Comparison of ENCODE assay signal across 9 mouse cellular contexts in genomic region chr9:34993467-34994211, GRCm38 (mm10).
A peak's percentile ranks its signal among the peaks of the same experiment; 100 is the strongest.
DNase-seq lines count a peak whose midpoint lies in the region; ATAC-seq and TF ChIP-seq lines count a peak whose summit lies in the region.
"Had no signal": no experiment of that assay in that cellular context is flagged by ENCODE, and none has a peak within 500 bp of the region (broad histone marks: within the 10 kb centered on the region; RNA-seq: fewer than 3 reads in every experiment).

No protein-coding gene starts in this region.

- no peak overlapping the region for H3K4me2 ChIP-seq in hindbrain, embryonic 15.5 days
- H3K4me2 ChIP-seq in intestine, embryonic 15.5 days (replicated peaks) = no peak overlapping the region

- H3K4me3 ChIP-seq in hindbrain, embryonic 15.5 days = no peak overlapping the region
- H3K4me3 ChIP-seq in left cerebral cortex, adult 2 months = no peak overlapping the region
- no peak overlapping the region for H3K4me3 ChIP-seq in intestine, embryonic 15.5 days (replicated peaks)
- H3K4me3 ChIP-seq: megakaryocyte, embryonic 14.5 days had no signal

- H3K9me3 ChIP-seq in hindbrain, embryonic 15.5 days = no peaks in the 10 kb centered on the region
- no peaks in the 10 kb centered on the region for H3K9me3 ChIP-seq in intestine, embryonic 15.5 days
- H3K9me3 ChIP-seq: megakaryocyte, embryonic 14.5 days had no signal

- H3K27ac ChIP-seq in hindbrain, embryonic 15.5 days (replicated peaks) = no peak overlapping the region
- H3K27ac ChIP-seq in left cerebral cortex, adult 2 months = peak overlapping the region; percentile 70
- no peak overlapping the region for H3K27ac ChIP-seq in intestine, embryonic 15.5 days

- intact Hi-C loops in left cerebral cortex, adult 2 months (cut with DNase I) = no loop called here

- DNase-seq in NIH3T3 (ENCODE audit: low read depth) = peak; percentile 77
- DNase-seq in adrenal gland, postnatal 25 days = peak; percentile 93
- peak; percentile 69 to 72 for DNase-seq in frontal cortex, postnatal 10 days (ENCODE audit: low spot score in 2 of 2)
- DNase-seq in left cerebral cortex, adult 2 months (ENCODE audit: extremely low spot score in 1 of 2, low spot score in 2 of 2) = peak; percentile 64 to 71
- DNase-seq in right cerebral cortex, postnatal 10 days (ENCODE audit: low spot score in 2 of 2) = peak; percentile 88

- peak; percentile 70; the same call in 1 of the 2 replicates for ATAC-seq in hindbrain, embryonic 15.5 days (ENCODE audit: low FRiP score, low read depth)
- ATAC-seq in erythroblast, adult 5-6 weeks (replicated peaks; ENCODE audit: low FRiP score, poor library complexity, severe bottlenecking) = no peak
- no peak for ATAC-seq in intestine, embryonic 15.5 days

- peaks cover 26% of the 10 kb centered on the region for H3K4me1 ChIP-seq in hindbrain, embryonic 15.5 days (replicated peaks)
- 0 out of 2 replicates have a peak, but pooled peaks cover 7% of the 10 kb centered on the region for H3K4me1 ChIP-seq in intestine, embryonic 15.5 days (replicated peaks)

- 66% methylated on average over 4 of the region's 4 CpGs for WGBS in hindbrain, embryonic 15.5 days
- 64% methylated on average over 4 of the region's 4 CpGs for WGBS in intestine, embryonic 15.5 days

- H3K36me3 ChIP-seq in hindbrain, embryonic 15.5 days = no peaks in the 10 kb centered on the region
- H3K36me3 ChIP-seq in intestine, embryonic 15.5 days = no peaks in the 10 kb centered on the region

- no peak overlapping the region for H3K9ac ChIP-seq in hindbrain, embryonic 15.5 days
- H3K9ac ChIP-seq in intestine, embryonic 15.5 days = no peak overlapping the region

- TF ChIP-seq CTCF in left cerebral cortex, adult 2 months (IDR thresholded peaks at IDR 0.05) = no peak

- no peaks in the 10 kb centered on the region for H3K27me3 ChIP-seq in hindbrain, embryonic 15.5 days
- peaks cover 55% of the 10 kb centered on the region for H3K27me3 ChIP-seq in intestine, embryonic 15.5 days (replicated peaks)
